Mouse (Mus musculus): ENCODE data around the gene Tarbp1. TPM values are rescaled to one million over a fixed set of nuclear protein-coding genes. Genes with fewer than 3 reads are reported as not detected.
A peak's percentile ranks its signal among the peaks of the same experiment; 100 is the strongest.

The Tarbp1 gene
- polyA plus RNA-seq (2014; fragmentation: Nextera tagmentation; extraction: Ambion mirVana): 2.2 and 2.5 TPM in 2 replicates

DNA sequence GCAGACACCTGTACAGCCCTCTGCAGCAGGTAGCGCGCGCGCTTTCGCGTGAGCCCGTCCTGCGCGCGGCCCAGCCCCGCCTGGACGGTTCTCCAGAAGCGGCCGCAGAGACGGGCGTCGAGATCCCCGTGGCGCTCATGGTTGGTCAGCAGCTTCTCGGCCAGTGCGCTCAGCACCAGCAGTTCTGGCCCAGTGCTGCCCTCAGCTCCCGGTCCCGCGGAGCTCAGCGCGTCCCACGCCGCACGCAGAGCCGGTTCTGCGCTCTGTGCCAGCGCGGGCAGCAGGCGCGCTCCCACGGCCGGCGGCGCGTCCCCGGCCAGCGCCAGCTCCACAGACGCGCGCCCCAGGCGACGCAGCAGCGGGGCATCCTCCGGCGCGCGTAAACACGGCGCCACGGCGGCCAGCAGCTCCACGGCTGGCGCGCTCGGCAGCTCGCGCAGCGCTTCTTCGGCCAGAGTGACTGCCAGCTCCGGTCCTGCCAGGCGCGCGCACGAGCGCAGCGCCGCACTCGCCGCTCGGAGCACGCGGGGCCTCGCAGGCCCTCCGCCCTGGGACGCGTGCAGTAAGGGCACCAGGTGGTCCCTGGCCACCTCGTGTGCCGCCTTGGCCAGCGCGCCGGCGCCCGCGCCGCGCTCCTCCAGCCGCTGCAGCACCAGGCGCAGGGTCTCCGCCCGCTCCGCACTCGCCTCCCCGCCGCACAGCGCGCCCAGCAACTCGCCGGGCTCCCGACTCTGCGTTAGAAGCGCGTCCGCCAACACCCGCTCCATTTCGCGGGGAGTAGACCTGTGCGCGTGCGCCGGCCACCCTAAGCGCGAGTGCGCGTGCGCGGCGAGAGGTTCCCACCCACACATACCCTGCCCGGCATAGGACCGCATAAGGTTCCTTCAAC is at the start of gene Tarbp1:
Gene Tarbp1 (minus strand): TSS at position 767 of the 889 bp plus-strand sequence.
- under 1% methylated on average over 104 of the region's 124 CpGs for WGBS
- Histone ChIP-seq H3K4me1 (replicated peaks; ENCODE audit: control insufficient read depth, insufficient read depth, low read length) (peaks cover 19% of the 10 kb centered on the region), H3K36me3 (replicated peaks; ENCODE audit: control insufficient read depth, insufficient read depth) (peaks cover 15% of the 10 kb centered on the region), H3K9me3 (ENCODE audit: control insufficient read depth, low read length) (no peaks in the 10 kb centered on the region), H3K4me2 (replicated peaks) (peak within 1 kb of the TSS; percentile 72), H3K9ac (peak within 1 kb of the TSS; percentile 72), H3K27me3 (ENCODE audit: control insufficient read depth, insufficient read depth, low read length) (no peaks in the 10 kb centered on the region), H3K4me3 (replicated peaks; ENCODE audit: low read length) (peak within 1 kb of the TSS; percentile 85), H3K27ac (peak within 1 kb of the TSS; percentile 88)
- DNase-seq (ENCODE audit: low spot score) (peak; percentile 94), ATAC-seq (ENCODE audit: low FRiP score) (peak; percentile 92)

DNA sequence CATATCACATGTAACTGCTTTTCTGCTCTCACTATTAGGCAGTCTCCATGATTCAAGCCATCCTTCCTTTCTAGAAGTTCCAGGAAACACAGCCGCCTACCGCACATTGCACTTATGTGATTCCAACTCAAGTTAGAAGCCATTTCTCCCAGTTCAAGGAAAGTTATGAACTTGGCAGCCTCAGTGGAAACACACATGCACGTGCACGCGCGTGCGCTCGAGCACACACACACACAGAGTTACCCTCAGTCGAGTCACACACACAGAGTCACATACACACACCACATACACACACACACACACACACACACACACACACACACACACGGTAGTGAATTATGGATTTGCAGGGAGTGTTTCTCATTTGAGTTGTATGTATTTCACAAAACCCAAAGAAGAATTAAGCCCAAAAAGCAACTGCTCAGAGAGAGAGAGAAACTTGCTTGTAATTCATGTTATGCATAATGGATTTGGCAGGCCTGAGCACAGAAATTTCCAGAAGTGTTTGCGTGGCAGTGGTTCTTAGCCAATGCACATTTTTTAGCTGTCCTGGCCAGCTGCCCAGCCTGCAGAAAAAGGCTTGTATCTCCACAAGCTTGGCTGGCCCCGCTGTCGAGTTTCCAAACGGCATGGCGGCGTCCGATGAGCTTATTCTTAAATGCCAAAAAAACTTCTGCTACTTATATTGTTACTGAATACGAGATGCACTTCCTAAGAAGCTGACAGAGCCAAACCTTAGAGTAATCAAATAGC is 49.5 kb upstream of the Tarbp1 start:
- 73% methylated on average over 18 of the region's 18 CpGs for WGBS
- ATAC-seq (ENCODE audit: low FRiP score): no peak
- DNase-seq (ENCODE audit: low spot score): peak; percentile 76
- Histone ChIP-seq H3K36me3 (replicated peaks; ENCODE audit: control insufficient read depth, insufficient read depth) (no peaks in the 10 kb centered on the region), H3K4me1 (replicated peaks; ENCODE audit: control insufficient read depth, insufficient read depth, low read length) (no peaks in the 10 kb centered on the region), H3K27me3 (ENCODE audit: control insufficient read depth, insufficient read depth, low read length) (no peaks in the 10 kb centered on the region), H3K9ac (no peak overlapping the region), H3K27ac (peak overlapping the region; percentile 62; the same call in 1 of the 2 replicates), H3K4me2 (replicated peaks) (no peak overlapping the region), H3K4me3 (replicated peaks; ENCODE audit: low read length) (no peak overlapping the region), H3K9me3 (ENCODE audit: control insufficient read depth, low read length) (no peaks in the 10 kb centered on the region)

DNA sequence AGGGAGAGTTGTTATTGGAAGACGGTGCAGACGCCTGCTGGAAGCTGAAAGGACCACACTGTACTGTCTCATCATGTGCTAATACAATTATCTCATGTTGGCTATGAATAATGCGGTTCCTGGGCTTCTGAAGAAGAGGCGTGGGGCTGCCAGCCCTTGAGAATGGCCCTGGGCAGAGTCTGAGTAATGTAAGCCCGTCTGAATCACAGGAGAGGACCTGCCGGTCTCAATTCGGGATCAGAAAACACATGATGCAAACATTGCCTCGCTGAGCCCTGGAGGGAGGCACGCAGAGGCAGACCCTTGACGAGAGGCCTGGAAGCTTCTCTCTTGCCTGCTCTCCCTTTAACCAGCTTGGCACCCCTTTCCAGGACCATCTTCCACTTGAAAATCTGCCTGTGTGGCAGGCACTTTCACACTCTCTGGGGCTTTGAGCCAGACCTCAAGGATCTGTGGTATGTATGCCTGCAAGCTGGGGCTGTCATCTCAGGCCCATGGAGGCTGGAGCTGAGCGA is 48.3 kb upstream of the Tarbp1 start:
- Histone ChIP-seq H3K4me3 (replicated peaks; ENCODE audit: low read length) (no peak overlapping the region), H3K4me1 (replicated peaks; ENCODE audit: control insufficient read depth, insufficient read depth, low read length) (no peaks in the 10 kb centered on the region), H3K36me3 (replicated peaks; ENCODE audit: control insufficient read depth, insufficient read depth) (no peaks in the 10 kb centered on the region), H3K27me3 (ENCODE audit: control insufficient read depth, insufficient read depth, low read length) (no peaks in the 10 kb centered on the region), H3K9me3 (ENCODE audit: control insufficient read depth, low read length) (no peaks in the 10 kb centered on the region), H3K27ac (no peak overlapping the region), H3K4me2 (replicated peaks) (no peak overlapping the region), H3K9ac (no peak overlapping the region)
- DNase-seq (ENCODE audit: low spot score): no peak
- 85% methylated on average over 11 of the region's 11 CpGs for WGBS
- no peak for ATAC-seq (ENCODE audit: low FRiP score)

DNA sequence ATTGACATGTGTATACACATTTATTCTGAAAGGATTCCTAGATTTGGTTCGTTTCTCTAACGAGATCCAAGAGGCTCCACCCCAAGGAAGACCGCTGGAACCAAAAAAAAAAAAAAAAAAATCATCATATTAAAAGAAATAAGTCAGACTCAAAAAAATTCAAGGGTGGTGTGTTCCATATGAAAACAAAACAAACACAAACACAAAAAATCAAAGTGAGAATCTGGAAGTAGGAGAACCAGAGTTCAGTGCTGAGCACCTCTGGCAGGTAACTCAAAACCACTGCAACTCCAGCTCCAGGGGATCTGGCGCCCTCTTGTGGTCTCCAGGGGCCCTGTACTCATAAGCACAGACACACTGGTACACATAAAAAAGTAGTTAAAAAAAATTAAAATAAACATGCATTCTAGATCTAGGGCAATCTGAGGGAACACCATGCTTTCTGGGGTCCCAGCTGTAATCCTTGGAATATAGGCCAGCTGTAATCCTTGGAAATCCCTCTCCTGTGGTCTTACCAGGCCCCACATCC is 44.6 kb upstream of the Tarbp1 start:
- no peak for ATAC-seq (ENCODE audit: low FRiP score)

DNA sequence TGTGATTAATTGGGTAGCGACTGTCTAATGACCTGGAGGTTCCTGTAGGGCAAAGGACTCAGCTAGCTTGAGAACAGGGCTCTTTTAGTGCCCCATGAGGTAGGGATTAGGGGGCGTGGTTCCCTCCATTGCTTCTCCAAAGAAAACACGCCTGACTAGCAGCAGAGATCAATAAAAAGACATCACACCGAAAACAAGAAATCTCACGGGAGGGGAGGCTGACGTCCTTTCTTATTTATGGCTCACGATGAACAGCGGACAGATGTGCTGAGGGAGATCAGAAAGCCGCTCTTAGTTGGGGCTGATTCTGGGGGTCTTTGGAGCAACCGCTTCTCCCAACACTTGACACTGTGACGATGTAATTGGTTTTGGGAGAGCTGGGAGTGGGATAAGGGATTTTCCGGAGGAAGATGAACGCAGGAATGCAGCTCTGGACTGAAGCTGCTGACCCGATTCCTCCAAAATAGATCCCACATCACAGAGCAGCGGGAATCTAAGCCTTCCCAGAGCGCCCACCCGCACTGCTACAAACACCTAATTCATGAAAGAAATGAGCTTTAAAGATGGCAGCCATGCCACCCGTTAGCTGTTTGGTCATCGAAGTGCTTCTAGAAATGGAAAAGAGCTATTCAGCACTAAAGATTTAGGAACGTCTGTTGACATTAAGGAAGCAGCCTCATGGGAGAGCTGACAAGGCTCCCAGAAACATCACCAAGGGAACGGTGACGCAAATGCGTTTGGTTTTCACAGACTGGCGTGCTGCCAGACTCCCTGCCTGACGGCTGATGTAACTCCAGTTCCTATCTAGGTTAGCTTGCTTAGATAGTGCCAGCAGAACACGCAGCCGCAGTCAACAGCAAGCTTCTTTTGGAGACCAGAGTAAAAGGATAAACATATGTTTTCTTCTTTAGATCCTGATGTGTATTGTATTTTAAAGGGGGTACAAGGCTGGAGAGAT is 42.0 kb upstream of the Tarbp1 start:
- H3K36me3 ChIP-seq (replicated peaks; ENCODE audit: control insufficient read depth, insufficient read depth): no peaks in the 10 kb centered on the region
- peaks cover 14% of the 10 kb centered on the region for H3K4me1 ChIP-seq (replicated peaks; ENCODE audit: control insufficient read depth, insufficient read depth, low read length)
- DNase-seq (ENCODE audit: low spot score) (peak; percentile 93), ATAC-seq (ENCODE audit: low FRiP score) (peak; percentile 72)
- H3K4me2 ChIP-seq (replicated peaks): peak overlapping the region; percentile 53
- H3K27me3 ChIP-seq (ENCODE audit: control insufficient read depth, insufficient read depth, low read length): no peaks in the 10 kb centered on the region
- no peaks in the 10 kb centered on the region for H3K9me3 ChIP-seq (ENCODE audit: control insufficient read depth, low read length)
- H3K9ac ChIP-seq: peak overlapping the region; percentile 52
- H3K27ac ChIP-seq: peak overlapping the region; percentile 89
- WGBS: 9% methylated on average over 27 of the region's 27 CpGs
- H3K4me3 ChIP-seq (replicated peaks; ENCODE audit: low read length): peak overlapping the region; percentile 18

More for the DNA sequence above, 44.6 kb upstream of the Tarbp1 start:
- peaks cover 14% of the 10 kb centered on the region for H3K4me1 ChIP-seq (replicated peaks; ENCODE audit: control insufficient read depth, insufficient read depth, low read length)
- no peaks in the 10 kb centered on the region for H3K27me3 ChIP-seq (ENCODE audit: control insufficient read depth, insufficient read depth, low read length)
- H3K27ac ChIP-seq: no peak overlapping the region
- 92% methylated on average over 4 of the region's 4 CpGs for WGBS
- no peak for DNase-seq (ENCODE audit: low spot score)
- no peak overlapping the region for H3K4me3 ChIP-seq (replicated peaks; ENCODE audit: low read length)
- no peak overlapping the region for H3K9ac ChIP-seq
- no peaks in the 10 kb centered on the region for H3K9me3 ChIP-seq (ENCODE audit: control insufficient read depth, low read length)
- no peak overlapping the region for H3K4me2 ChIP-seq (replicated peaks)
- H3K36me3 ChIP-seq (replicated peaks; ENCODE audit: control insufficient read depth, insufficient read depth): no peaks in the 10 kb centered on the region

DNA sequence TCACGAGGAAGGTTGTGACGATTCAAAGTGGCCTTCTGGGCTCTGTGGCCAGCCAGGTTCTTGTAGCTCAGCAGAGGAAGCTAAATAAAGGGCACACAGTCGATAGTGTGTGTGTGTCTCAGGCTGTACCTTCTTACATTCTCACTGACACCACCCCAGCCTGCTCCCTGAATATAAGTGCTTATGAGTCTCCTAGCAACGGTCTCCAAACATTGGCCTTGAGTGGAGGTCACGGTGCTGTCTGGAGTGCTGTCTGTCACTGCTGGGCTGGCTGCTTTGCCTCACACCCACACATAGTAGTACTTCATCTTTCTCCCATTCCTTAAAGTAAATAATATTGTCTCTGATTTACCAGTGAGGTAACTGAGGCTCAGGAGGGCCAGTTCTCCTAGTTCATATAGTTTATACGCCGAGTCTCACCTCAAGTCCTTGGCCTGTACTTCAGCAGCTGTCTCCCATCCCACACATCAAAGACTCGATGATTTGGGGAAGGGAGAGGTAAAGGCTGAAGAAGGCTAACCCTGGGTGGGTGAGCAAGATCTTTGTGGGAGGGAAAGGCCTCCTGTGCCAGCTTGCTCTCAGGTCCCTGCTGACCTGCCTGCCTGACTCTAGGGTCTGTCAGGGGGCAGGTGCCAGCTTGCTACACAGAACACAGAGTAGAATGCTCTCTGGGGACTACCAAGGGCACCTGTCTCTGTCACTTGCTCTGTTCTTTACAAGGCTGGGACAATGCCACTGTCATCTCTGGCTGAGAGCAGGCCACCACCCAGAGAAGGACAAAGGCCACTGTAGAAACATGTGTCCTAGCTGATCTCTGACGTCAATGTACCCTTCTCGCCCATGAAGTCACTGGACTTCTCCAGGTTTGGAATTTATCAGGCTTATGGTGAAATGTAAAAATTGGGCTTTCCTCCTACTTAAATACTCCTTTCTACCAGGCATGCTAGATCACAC is 39.4 kb upstream of the Tarbp1 start:
- H3K4me2 ChIP-seq (replicated peaks): no peak overlapping the region
- H3K27me3 ChIP-seq (ENCODE audit: control insufficient read depth, insufficient read depth, low read length): no peaks in the 10 kb centered on the region
- no peak for DNase-seq (ENCODE audit: low spot score)
- H3K4me1 ChIP-seq (replicated peaks; ENCODE audit: control insufficient read depth, insufficient read depth, low read length): peaks cover 14% of the 10 kb centered on the region
- no peak for ATAC-seq (ENCODE audit: low FRiP score)
- no peak overlapping the region for H3K4me3 ChIP-seq (replicated peaks; ENCODE audit: low read length)
- no peak overlapping the region for H3K9ac ChIP-seq
- 67% methylated on average over 10 of the region's 10 CpGs for WGBS
- no peaks in the 10 kb centered on the region for H3K9me3 ChIP-seq (ENCODE audit: control insufficient read depth, low read length)
- no peak overlapping the region for H3K27ac ChIP-seq
- no peaks in the 10 kb centered on the region for H3K36me3 ChIP-seq (replicated peaks; ENCODE audit: control insufficient read depth, insufficient read depth)

DNA sequence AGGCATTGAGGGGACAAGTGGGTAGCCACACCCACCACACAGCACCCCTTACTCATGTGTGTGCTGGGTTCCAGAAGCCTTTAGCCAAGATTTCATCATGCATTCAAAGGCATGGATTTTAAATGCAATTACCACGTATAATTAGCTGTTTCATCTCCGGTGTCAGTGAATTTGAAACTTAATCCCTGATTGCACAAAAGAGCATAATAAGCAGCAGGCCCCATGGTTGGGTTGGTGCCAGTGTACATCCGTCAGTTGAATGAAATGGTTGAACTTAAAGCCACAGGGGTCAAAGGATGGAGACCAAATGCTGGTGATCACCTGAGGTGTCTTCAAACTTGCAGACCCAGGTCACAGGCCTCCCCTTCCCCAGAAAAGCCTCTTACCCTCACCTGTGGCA is 36.0 kb upstream of the Tarbp1 start:
- no peak overlapping the region for H3K4me2 ChIP-seq (replicated peaks)
- no peak for DNase-seq (ENCODE audit: low spot score)
- WGBS: 71% methylated on average over 3 of the region's 3 CpGs

DNA sequence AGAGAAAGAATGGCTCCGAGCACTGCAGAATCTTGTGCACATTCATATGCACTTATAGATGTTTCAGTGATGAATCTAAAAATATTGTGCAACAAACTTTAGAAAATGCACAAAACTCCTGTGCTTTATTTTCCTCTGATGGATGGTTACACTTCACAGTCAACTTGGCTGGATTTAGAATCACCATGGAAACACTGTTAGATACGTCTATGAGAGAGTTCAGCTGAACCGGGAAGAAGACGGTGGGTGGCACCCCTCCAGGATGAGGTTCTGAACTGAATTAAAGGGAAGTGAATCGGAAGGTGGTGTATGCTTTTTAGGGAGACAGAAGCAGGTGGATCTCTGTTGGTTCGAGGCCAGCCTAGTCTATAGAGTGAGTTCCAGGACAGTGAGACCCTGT is 34.8 kb upstream of the Tarbp1 start:
- DNase-seq (ENCODE audit: low spot score): no peak
- no peak overlapping the region for H3K9ac ChIP-seq
- no peaks in the 10 kb centered on the region for H3K27me3 ChIP-seq (ENCODE audit: control insufficient read depth, insufficient read depth, low read length)

More for the DNA sequence above, 36.0 kb upstream of the Tarbp1 start:
- Histone ChIP-seq H3K4me1 (replicated peaks; ENCODE audit: control insufficient read depth, insufficient read depth, low read length) (no peaks in the 10 kb centered on the region), H3K27me3 (ENCODE audit: control insufficient read depth, insufficient read depth, low read length) (no peaks in the 10 kb centered on the region), H3K4me3 (replicated peaks; ENCODE audit: low read length) (no peak overlapping the region), H3K9me3 (ENCODE audit: control insufficient read depth, low read length) (no peaks in the 10 kb centered on the region), H3K27ac (no peak overlapping the region), H3K36me3 (replicated peaks; ENCODE audit: control insufficient read depth, insufficient read depth) (no peaks in the 10 kb centered on the region), H3K9ac (no peak overlapping the region)
- no peak for ATAC-seq (ENCODE audit: low FRiP score)

More for the DNA sequence above, 34.8 kb upstream of the Tarbp1 start:
- WGBS: 62% methylated on average over 6 of the region's 6 CpGs
- H3K36me3 ChIP-seq (replicated peaks; ENCODE audit: control insufficient read depth, insufficient read depth): no peaks in the 10 kb centered on the region
- no peak for ATAC-seq (ENCODE audit: low FRiP score)
- no peak overlapping the region for H3K4me2 ChIP-seq (replicated peaks)
- H3K4me3 ChIP-seq (replicated peaks; ENCODE audit: low read length): no peak overlapping the region
- H3K9me3 ChIP-seq (ENCODE audit: control insufficient read depth, low read length): no peaks in the 10 kb centered on the region
- no peaks in the 10 kb centered on the region for H3K4me1 ChIP-seq (replicated peaks; ENCODE audit: control insufficient read depth, insufficient read depth, low read length)
- H3K27ac ChIP-seq: no peak overlapping the region
